Mouse (Mus musculus) CH12.LX (cell line): ENCODE results near the gene Rgs3. TPM values are rescaled to one million over a fixed set of nuclear protein-coding genes. Genes with fewer than 3 reads are reported as not detected.

Source experiments
- DNase-seq: peaks from one replicate; pipeline ENCODE4 v3.0.0-alpha.2; 2013; ENCODE audit errors: extremely low read depth
- H3K27ac ChIP-seq: 2 replicates; pipeline ENCODE4 v1.5.1; 2012; ENCODE audit warnings: low read depth, mild to moderate bottlenecking, control low read depth, moderate library complexity; ENCODE audit not compliant: insufficient read depth
- H3K27me3 ChIP-seq: replicated peaks from 2 replicates; pipeline ENCODE3; 2012; ENCODE audit warnings: inconsistent platforms
- H3K36me3 ChIP-seq, 2 experiments: replicated peaks in 1 of 2; 2 replicates each; pipeline versions ENCODE3 to v1.6.1; 2012; ENCODE audit warnings: inconsistent platforms in 1 of 2, low read length in 1 of 2, mild to moderate bottlenecking in 1 of 2, mixed read lengths in 1 of 2, moderate library complexity in 1 of 2; ENCODE audit not compliant: control insufficient read depth in 1 of 2, insufficient read depth in 1 of 2
- H3K4me1 ChIP-seq, 2 experiments: 2 replicates each; pipeline ENCODE4 v1.6.1; 2012; ENCODE audit warnings: inconsistent platforms in 1 of 2, moderate library complexity in 1 of 2; ENCODE audit not compliant: insufficient read depth in 2 of 2, control insufficient read depth in 1 of 2
- H3K4me2 ChIP-seq: 2 replicates; pipeline ENCODE4 v1.6.1; 2012; ENCODE audit warnings: low read depth, mild to moderate bottlenecking, control low read depth; ENCODE audit not compliant: poor library complexity, insufficient read depth, severe bottlenecking
- H3K4me3 ChIP-seq, 3 experiments: fragments of 150-350 bp in 1 of 3; sonication (generic) in 1 of 3; replicated peaks in 1 of 3; 2 replicates each; pipeline versions ENCODE3 to v1.5.1; 2011 to 2012; ENCODE audit warnings: low read depth in 2 of 3, low read length in 2 of 3, mild to moderate bottlenecking in 2 of 3, moderate library complexity in 2 of 3, control low read depth in 1 of 3, improper control_type of control experiment in 1 of 3, inconsistent platforms in 1 of 3, mixed read lengths in 1 of 3; ENCODE audit not compliant: poor library complexity in 1 of 3
- H3K79me2 ChIP-seq: replicated peaks from 2 replicates; pipeline ENCODE4 v1.6.1; 2012; ENCODE audit warnings: mild to moderate bottlenecking, moderate library complexity; ENCODE audit not compliant: control insufficient read depth, poor library complexity, insufficient read depth, severe bottlenecking; ENCODE audit errors: extremely low read depth
- H3K9ac ChIP-seq: 2 replicates; pipeline ENCODE4 v1.6.1; 2012; ENCODE audit warnings: low read depth, mild to moderate bottlenecking, control low read depth, moderate library complexity; ENCODE audit not compliant: insufficient read depth
- H3K9me3 ChIP-seq: replicated peaks from 2 replicates; pipeline ENCODE3; 2012; ENCODE audit warnings: low read length, inconsistent platforms, mixed read lengths
- BHLHE40 ChIP-seq: IDR thresholded peaks from 2 replicates; pipeline ENCODE4 v1.6.1; 2011; ENCODE audit warnings: mild to moderate bottlenecking, low read depth, low read length, improper control_type of control experiment
- CHD1 ChIP-seq: IDR thresholded peaks from 2 replicates; pipeline ENCODE4 v1.6.1; 2012; ENCODE audit warnings: low read depth, low read length, improper control_type of control experiment, inconsistent platforms
- CHD2 ChIP-seq: IDR thresholded peaks from 2 replicates; pipeline ENCODE4 v1.6.1; 2011; ENCODE audit warnings: low read length, improper control_type of control experiment
- E2F4 ChIP-seq: IDR thresholded peaks from 2 replicates; pipeline ENCODE4 v1.6.1; 2011; ENCODE audit warnings: low read depth, low read length, improper control_type of control experiment; ENCODE audit not compliant: insufficient replicate concordance
- ELF1 ChIP-seq: IDR thresholded peaks from 2 replicates; pipeline ENCODE4 v1.6.1; 2014; ENCODE audit warnings: low read depth, mild to moderate bottlenecking, inconsistent platforms, low read length, improper control_type of control experiment
- EP300 ChIP-seq: IDR thresholded peaks from 2 replicates; pipeline ENCODE4 v1.6.1; 2011; ENCODE audit warnings: low read length, improper control_type of control experiment
- ETS1 ChIP-seq: conservative IDR thresholded peaks from 2 replicates; pipeline ENCODE4 v1.6.1; 2012; ENCODE audit warnings: low read depth, mild to moderate bottlenecking, inconsistent platforms, low read length, improper control_type of control experiment, moderate library complexity
- HCFC1 ChIP-seq: IDR thresholded peaks from 2 replicates; pipeline ENCODE4 v1.6.1; 2012; ENCODE audit warnings: low read depth, mild to moderate bottlenecking, inconsistent platforms, low read length, improper control_type of control experiment
- JUND ChIP-seq: conservative IDR thresholded peaks from 2 replicates; pipeline ENCODE4 v1.6.1; 2011; ENCODE audit warnings: low read depth, low read length, improper control_type of control experiment
- KAT2A ChIP-seq: IDR thresholded peaks from 2 replicates; pipeline ENCODE4 v1.6.1; 2012; ENCODE audit warnings: low read length, improper control_type of control experiment, inconsistent platforms; ENCODE audit not compliant: insufficient replicate concordance
- MAFK ChIP-seq: IDR thresholded peaks from 2 replicates; pipeline ENCODE4 v1.6.1; 2011; ENCODE audit warnings: low read length, improper control_type of control experiment; ENCODE audit not compliant: insufficient replicate concordance
- MAX ChIP-seq: IDR thresholded peaks from 2 replicates; pipeline ENCODE4 v1.6.1; 2011; ENCODE audit warnings: low read length, improper control_type of control experiment
- MXI1 ChIP-seq: IDR thresholded peaks from 2 replicates; pipeline ENCODE4 v1.6.1; 2011; ENCODE audit warnings: mild to moderate bottlenecking, low read depth, low read length, improper control_type of control experiment
- MYC ChIP-seq: IDR thresholded peaks from 2 replicates; pipeline ENCODE4 v1.6.1; 2011; ENCODE audit warnings: low read depth, mild to moderate bottlenecking, improper control_type of control experiment, low read length
- NELFE ChIP-seq: IDR thresholded peaks from 2 replicates; pipeline ENCODE4 v1.6.1; 2011; ENCODE audit warnings: low read depth, low read length, improper control_type of control experiment
- NRF1 ChIP-seq: IDR thresholded peaks from 2 replicates; pipeline ENCODE4 v1.6.1; 2014; ENCODE audit warnings: low read depth, mild to moderate bottlenecking, inconsistent platforms, low read length, improper control_type of control experiment, moderate library complexity
- POLR2AphosphoS2 ChIP-seq: IDR thresholded peaks from 2 replicates; pipeline ENCODE4 v1.6.1; 2011; ENCODE audit warnings: low read depth, low read length, improper control_type of control experiment
- RAD21 ChIP-seq: IDR thresholded peaks from 2 replicates; pipeline ENCODE4 v1.6.1; 2011; ENCODE audit warnings: low read depth, mild to moderate bottlenecking, low read length, improper control_type of control experiment, moderate library complexity
- RCOR1 ChIP-seq: conservative IDR thresholded peaks from 2 replicates; pipeline ENCODE4 v1.6.1; 2012; ENCODE audit warnings: low read depth, mild to moderate bottlenecking, inconsistent platforms, low read length, improper control_type of control experiment
- SMC3 ChIP-seq: IDR thresholded peaks from 2 replicates; pipeline ENCODE4 v1.6.1; 2011; ENCODE audit warnings: low read depth, low read length, improper control_type of control experiment
- TBP ChIP-seq: conservative IDR thresholded peaks from 2 replicates; pipeline ENCODE4 v1.6.1; 2011; ENCODE audit warnings: low read depth, low read length, improper control_type of control experiment
- TCF12 ChIP-seq: IDR thresholded peaks from 2 replicates; pipeline ENCODE4 v1.6.1; 2014; ENCODE audit warnings: low read depth, mild to moderate bottlenecking, inconsistent platforms, low read length, improper control_type of control experiment
- UBTF ChIP-seq: IDR thresholded peaks from 2 replicates; pipeline ENCODE4 v1.6.1; 2012; ENCODE audit warnings: low read depth, mild to moderate bottlenecking, inconsistent platforms, low read length, improper control_type of control experiment, moderate library complexity
- USF1 ChIP-seq: IDR thresholded peaks from 2 replicates; pipeline ENCODE4 v1.6.1; 2014; ENCODE audit warnings: low read depth, mild to moderate bottlenecking, inconsistent platforms, low read length, improper control_type of control experiment
- ZKSCAN1 ChIP-seq: IDR thresholded peaks from 2 replicates; pipeline ENCODE4 v1.6.1; 2012; ENCODE audit warnings: low read depth, inconsistent platforms, low read length, improper control_type of control experiment, borderline replicate concordance
- ZNF384 ChIP-seq: IDR thresholded peaks from 2 replicates; pipeline ENCODE4 v1.6.1; 2012; ENCODE audit warnings: low read depth, low read length, improper control_type of control experiment, inconsistent platforms
- dilution Hi-C: fragments of 300-500 bp; cut with MboI; formaldehyde crosslinking; loops from 2 replicates; pipeline ENCODE4 v1.14.3; 2020; ENCODE audit warnings: low sequenced_read_pairs; ENCODE audit not compliant: extremely low pct_unique_long_range_greater_than_20kb, extremely low pct_ligation_motif_present
- in situ Hi-C: fragments of 300-500 bp; cut with MboI; formaldehyde crosslinking; loops from 3 replicates; pipeline ENCODE4 v1.14.3; 2019; ENCODE audit warnings: low sequenced_read_pairs, low pct_ligation_motif_present, low pct_unique_long_range_greater_than_20kb, mixed read lengths
- polyA plus RNA-seq: library from polyadenylated mRNA; unstranded; fragments of >175 nt; gene quantifications from 2 replicates; pipeline ENCODE4 v1.2.1, GENCODE M21; 2012; ENCODE audit warnings: low read depth; ENCODE audit not compliant: insufficient read length
- total RNA-seq, 2 experiments: library from RNA; depleted of rRNA; stranded (reverse); fragments of 300-350 nt in 1 of 2; fragments of >200 nt in 1 of 2; gene quantifications; 2 replicates each; pipeline ENCODE4 v1.2.3; 2012 to 2014

Rgs3 gene
- total and polyA plus RNA-seq, 3 experiments: 3.3 to 6.0 (median 3.5) TPM

- dilution Hi-C loops (no loop called here), in situ Hi-C loops (no loop called here)
- Histone ChIP-seq H3K9ac (no peak overlapping the region), H3K36me3 (no peaks in the 10 kb centered on the region), H3K27me3 (no peaks in the 10 kb centered on the region), H3K4me2 (no peak overlapping the region), H3K9me3 (no peaks in the 10 kb centered on the region), H3K79me2 (no peaks in the 10 kb centered on the region), H3K4me3 (no peak overlapping the region), H3K4me1 (peaks cover 12 to 25% of the 10 kb centered on the region in 2 experiments), H3K27ac (no peak overlapping the region)
- TF ChIP-seq KAT2A: no peak
- no peak for TF ChIP-seq ETS1
- TF ChIP-seq HCFC1: no peak
- TF ChIP-seq JUND: no peak
- TF ChIP-seq EP300: no peak
- no peak for TF ChIP-seq ELF1
- TF ChIP-seq NELFE: no peak
- TF ChIP-seq BHLHE40: no peak
- no peak for TF ChIP-seq MAX
- TF ChIP-seq RCOR1: no peak
- TF ChIP-seq POLR2AphosphoS2: no peak
- no peak for TF ChIP-seq CHD1
- TF ChIP-seq E2F4: no peak
- TF ChIP-seq ZNF384: no peak
- no peak for TF ChIP-seq SMC3
- TF ChIP-seq USF1: no peak
- TF ChIP-seq NRF1: no peak
- TF ChIP-seq UBTF: no peak
- DNase-seq: no peak
Measured at GRCm38 (mm10) chr4:62732840-62733239, 173.2 kb downstream of the Rgs3 start.

GRCm38 (mm10) chr4:62733938-62734337 is 174.3 kb downstream of the Rgs3 start:
- no peak overlapping the region for H3K4me3 ChIP-seq

More at GRCm38 (mm10) chr4:62733938-62734337, 174.3 kb downstream of the Rgs3 start:
- Histone ChIP-seq H3K79me2 (no peaks in the 10 kb centered on the region), H3K36me3 (no peaks in the 10 kb centered on the region), H3K9me3 (no peaks in the 10 kb centered on the region), H3K27me3 (no peaks in the 10 kb centered on the region), H3K27ac (no peak overlapping the region), H3K4me2 (no peak overlapping the region), H3K4me1 (peaks cover 23 to 30% of the 10 kb centered on the region in 2 experiments), H3K9ac (no peak overlapping the region)
- in situ Hi-C loops: no loop called here
- DNase-seq: no peak
- dilution Hi-C loops: no loop called here
- TF ChIP-seq NELFE (no peak), MAX (no peak), HCFC1 (no peak), MYC (no peak), CHD1 (no peak), USF1 (no peak), TBP (no peak), JUND (no peak), SMC3 (no peak), RAD21 (no peak), TCF12 (no peak), ZKSCAN1 (no peak), BHLHE40 (no peak), MXI1 (no peak), CHD2 (no peak), MAFK (no peak), POLR2AphosphoS2 (no peak)
